In the genomic region with DNA sequence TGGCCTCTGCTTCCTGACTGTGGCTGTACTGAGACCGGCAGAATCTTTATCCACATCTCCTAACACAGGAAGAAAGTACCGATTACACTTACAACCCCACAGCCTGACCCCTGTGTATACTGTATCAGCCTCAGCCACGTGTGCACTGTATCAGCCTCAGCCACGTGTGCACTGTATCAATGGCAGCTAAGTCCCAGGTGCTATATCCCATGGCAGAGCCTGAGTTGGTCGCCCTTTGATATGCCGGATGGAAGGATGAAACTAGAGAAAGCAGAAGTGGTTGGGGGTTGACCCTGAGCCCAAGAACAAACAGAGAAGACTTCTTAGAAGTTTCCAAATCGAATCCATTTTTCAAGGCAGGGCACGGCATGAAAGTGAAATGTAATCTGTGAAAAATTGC, we compare ENCODE assay signal across 34 mouse cellular contexts. TPM values are rescaled to one million over a fixed set of nuclear protein-coding genes. Genes with fewer than 3 reads are reported as not detected.
A peak's percentile ranks its signal among the peaks of the same experiment; 100 is the strongest.
DNase-seq lines count a peak whose midpoint lies in the region; ATAC-seq and TF ChIP-seq lines count a peak whose summit lies in the region.
"Had no signal": no experiment of that assay in that cellular context is flagged by ENCODE, and none has a peak within 500 bp of the region (broad histone marks: within the 10 kb centered on the region; RNA-seq: fewer than 3 reads in every experiment).

No protein-coding gene starts in this region.

- no peak for DNase-seq in left cerebral cortex, postnatal 36 days (ENCODE audit: low spot score in 2 of 2)
- DNase-seq in heart, postnatal 10 days, result no peak
- DNase-seq: adrenal gland, adult 8-10 months; cerebellum, adult 2 months; cerebellum, postnatal 14 days; gastrocnemius, postnatal 14 days; heart, adult 18-20 months; heart, postnatal 4 days; kidney, adult 11 months; kidney, postnatal 10 days; left cerebral cortex, postnatal 4 days; liver; lung, adult 2 months; lung, postnatal 10 days; right cerebral cortex, adult 18-20 months; spleen, adult 18-20 months; thymus, postnatal 25 days had no signal

- no peaks in the 10 kb centered on the region for H3K4me1 ChIP-seq in kidney, embryonic 14.5 days (ENCODE audit: control insufficient read depth, insufficient read depth, low read length)
- 0 out of 2 replicates have a peak, but pooled peaks cover 2% of the 10 kb centered on the region for H3K4me1 ChIP-seq in kidney, embryonic 16.5 days (ENCODE audit: insufficient read depth, low read length)
- no peaks in the 10 kb centered on the region for H3K4me1 ChIP-seq in midbrain, embryonic 16.5 days (ENCODE audit: control insufficient read depth, insufficient read depth, low read length)
- H3K4me1 ChIP-seq in midbrain, embryonic 13.5 days (replicated peaks), result no peaks in the 10 kb centered on the region
- H3K4me1 ChIP-seq in intestine, postnatal 0 days (replicated peaks; ENCODE audit: control insufficient read depth, insufficient read depth, low read length), result no peaks in the 10 kb centered on the region
- H3K4me1 ChIP-seq: embryonic facial prominence, embryonic 15.5 days; forebrain, embryonic 13.5 days had no signal

- no peak overlapping the region for H3K27ac ChIP-seq in kidney, embryonic 14.5 days (ENCODE audit: low read depth, low read length)
- H3K27ac ChIP-seq in kidney, embryonic 16.5 days (ENCODE audit: low read length), result no peak overlapping the region
- H3K27ac ChIP-seq in midbrain, embryonic 16.5 days (ENCODE audit: low read length), result no peak overlapping the region
- no peak overlapping the region for H3K27ac ChIP-seq in midbrain, embryonic 13.5 days
- H3K27ac ChIP-seq in intestine, postnatal 0 days (ENCODE audit: low read depth, low read length), result no peak overlapping the region
- H3K27ac ChIP-seq: embryonic facial prominence, embryonic 15.5 days; forebrain, embryonic 13.5 days; hindbrain, embryonic 14.5 days; left cerebral cortex, adult 2 months; liver, embryonic 14.5 days; macrophage had no signal

- no peak overlapping the region for H3K9ac ChIP-seq in kidney, embryonic 14.5 days (ENCODE audit: low read depth, low read length)
- no peak overlapping the region for H3K9ac ChIP-seq in kidney, embryonic 16.5 days (replicated peaks; ENCODE audit: low read length)
- no peak overlapping the region for H3K9ac ChIP-seq in midbrain, embryonic 16.5 days (ENCODE audit: low read depth, low read length)
- H3K9ac ChIP-seq in midbrain, embryonic 13.5 days (replicated peaks), result no peak overlapping the region
- no peak overlapping the region for H3K9ac ChIP-seq in intestine, postnatal 0 days (ENCODE audit: low read depth, low read length)
- H3K9ac ChIP-seq: embryonic facial prominence, embryonic 15.5 days; forebrain, embryonic 13.5 days; hindbrain, embryonic 14.5 days; liver, embryonic 14.5 days had no signal

- no peak overlapping the region for H3K4me2 ChIP-seq in kidney, embryonic 14.5 days (replicated peaks; ENCODE audit: low read depth, low read length)
- no peak overlapping the region for H3K4me2 ChIP-seq in kidney, embryonic 16.5 days (replicated peaks; ENCODE audit: low read depth, low read length)
- no peak overlapping the region for H3K4me2 ChIP-seq in midbrain, embryonic 16.5 days (ENCODE audit: low read length)
- no peak overlapping the region for H3K4me2 ChIP-seq in midbrain, embryonic 13.5 days (replicated peaks)
- H3K4me2 ChIP-seq in intestine, postnatal 0 days (replicated peaks; ENCODE audit: low read depth), result no peak overlapping the region
- H3K4me2 ChIP-seq: embryonic facial prominence, embryonic 15.5 days; forebrain, embryonic 13.5 days; heart, embryonic 11.5 days; hindbrain, embryonic 14.5 days; midbrain, embryonic 11.5 days had no signal

- ATAC-seq in kidney, embryonic 14.5 days (ENCODE audit: low FRiP score, low TSS enrichment), result peak; percentile 71
- no peak for ATAC-seq in kidney, embryonic 16.5 days (ENCODE audit: low FRiP score, low TSS enrichment)
- 0 out of 2 replicates have a peak, but pooled peaks have one; percentile 64 for ATAC-seq in midbrain, embryonic 16.5 days
- ATAC-seq in midbrain, embryonic 13.5 days, result no peak
- ATAC-seq in megakaryocyte, adult 5-6 weeks (ENCODE audit: poor library complexity, severe bottlenecking), result 0 out of 2 replicates have a peak, but pooled peaks have one; percentile 38
- ATAC-seq in intestine, postnatal 0 days, result no peak; the same call in 1 of the 2 replicates
- ATAC-seq: forebrain, embryonic 13.5 days had no signal

- no peaks in the 10 kb centered on the region for H3K27me3 ChIP-seq in kidney, embryonic 14.5 days (ENCODE audit: control insufficient read depth, insufficient read depth, low read length)
- no peaks in the 10 kb centered on the region for H3K27me3 ChIP-seq in kidney, embryonic 16.5 days (ENCODE audit: insufficient read depth, low read length)
- no peaks in the 10 kb centered on the region for H3K27me3 ChIP-seq in midbrain, embryonic 16.5 days (ENCODE audit: control insufficient read depth, insufficient read depth, low read depth, low read length)
- H3K27me3 ChIP-seq in midbrain, embryonic 13.5 days, result no peaks in the 10 kb centered on the region
- H3K27me3 ChIP-seq in intestine, postnatal 0 days (replicated peaks; ENCODE audit: control insufficient read depth, insufficient read depth, low read length), result no peaks in the 10 kb centered on the region
- H3K27me3 ChIP-seq: embryonic facial prominence, embryonic 15.5 days; forebrain, embryonic 13.5 days had no signal

- H3K4me3 ChIP-seq in kidney, embryonic 14.5 days (ENCODE audit: low read length), result no peak overlapping the region
- no peak overlapping the region for H3K4me3 ChIP-seq in kidney, embryonic 16.5 days (ENCODE audit: low read length)
- H3K4me3 ChIP-seq in midbrain, embryonic 16.5 days (ENCODE audit: low read depth, low read length), result no peak overlapping the region
- H3K4me3 ChIP-seq in midbrain, embryonic 13.5 days (replicated peaks), result no peak overlapping the region
- no peak overlapping the region for H3K4me3 ChIP-seq in intestine, postnatal 0 days (ENCODE audit: low read depth, low read length)
- H3K4me3 ChIP-seq: embryonic facial prominence, embryonic 15.5 days; forebrain, embryonic 13.5 days; left cerebral cortex, adult 2 months had no signal

- H3K9me3 ChIP-seq in kidney, embryonic 14.5 days (ENCODE audit: control insufficient read depth, low read length), result no peaks in the 10 kb centered on the region
- H3K9me3 ChIP-seq in kidney, embryonic 16.5 days (ENCODE audit: low read length), result no peaks in the 10 kb centered on the region
- no peaks in the 10 kb centered on the region for H3K9me3 ChIP-seq in midbrain, embryonic 16.5 days (replicated peaks; ENCODE audit: control insufficient read depth, low read length, poor library complexity, severe bottlenecking)
- H3K9me3 ChIP-seq in midbrain, embryonic 13.5 days, result no peaks in the 10 kb centered on the region
- no peaks in the 10 kb centered on the region for H3K9me3 ChIP-seq in intestine, postnatal 0 days (ENCODE audit: control insufficient read depth)
- H3K9me3 ChIP-seq: embryonic facial prominence, embryonic 15.5 days; forebrain, embryonic 13.5 days had no signal

- no peaks in the 10 kb centered on the region for H3K36me3 ChIP-seq in kidney, embryonic 14.5 days (ENCODE audit: control insufficient read depth, insufficient read depth, low read length)
- peaks cover 2% of the 10 kb centered on the region for H3K36me3 ChIP-seq in kidney, embryonic 16.5 days (ENCODE audit: insufficient read depth, low read length)
- no peaks in the 10 kb centered on the region for H3K36me3 ChIP-seq in midbrain, embryonic 16.5 days (ENCODE audit: control insufficient read depth, insufficient read depth, low read length)
- no peaks in the 10 kb centered on the region for H3K36me3 ChIP-seq in midbrain, embryonic 13.5 days
- H3K36me3 ChIP-seq in intestine, postnatal 0 days (ENCODE audit: control insufficient read depth, insufficient read depth), result no peaks in the 10 kb centered on the region
- H3K36me3 ChIP-seq: embryonic facial prominence, embryonic 15.5 days; G1E had no signal

- WGBS in kidney, embryonic 14.5 days, result 32% methylated on average over 8 of the region's 8 CpGs
- WGBS in kidney, embryonic 16.5 days, result 28% methylated on average over 8 of the region's 8 CpGs
- WGBS in midbrain, embryonic 16.5 days, result 58% methylated on average over 8 of the region's 8 CpGs
- WGBS in midbrain, embryonic 13.5 days, result 71% methylated on average over 8 of the region's 8 CpGs
- WGBS in intestine, postnatal 0 days, result 49% methylated on average over 8 of the region's 8 CpGs

- intact Hi-C loops in left cerebral cortex, postnatal 36 days (cut with DNase I), result no loop called here
- intact Hi-C loops in heart, postnatal 10 days (cut with DNase I), result no loop called here

- TF ChIP-seq CTCF in intestine, postnatal 0 days (IDR thresholded peaks at IDR 0.05; ENCODE audit: low read depth), result no peak

RNA-seq across cellular contexts. Expression of a gene that starts 17.9 kb away (rescaled TPM):
- polyA plus RNA-seq in kidney, embryonic 14.5 days (2014; fragmentation: Nextera tagmentation; extraction: Ambion mirVana), result 6.6 and 11.2 TPM in 2 replicates
- polyA plus RNA-seq in kidney, embryonic 16.5 days (2015; fragmentation: Nextera tagmentation; extraction: Ambion mirVana), result 18.9 and 19.6 TPM in 2 replicates
- 2.0 and 2.3 TPM in 2 replicates for polyA plus RNA-seq in midbrain, embryonic 16.5 days (2015; fragmentation: Nextera tagmentation; extraction: Ambion mirVana)
- 0.76 and 1.3 TPM in 2 replicates for polyA plus RNA-seq in midbrain, embryonic 13.5 days (2015; fragmentation: Nextera tagmentation; extraction: Ambion mirVana)
- not detected in 2 replicates for total RNA-seq in megakaryocyte, adult 5-6 weeks (2015)
- total RNA-seq in megakaryocyte, adult 5-6 weeks (2017), result not detected in 2 replicates
- 1 to 10 TPM; 4.0 to 5.7 TPM for total RNA-seq in left cerebral cortex, postnatal 36 days (2021)
- under 1 TPM; 0.55 to 0.60 TPM for total RNA-seq in heart, postnatal 10 days (2021)
- polyA plus RNA-seq in intestine, postnatal 0 days (2015; fragmentation: Nextera tagmentation; extraction: Ambion mirVana), result 0.07 and 0.20 TPM in 2 replicates
- total RNA-seq: heart, adult 18-20 months; neutrophil, adult 5-6 weeks had no signal
- polyA plus RNA-seq: C2C12, G1E, macrophage had no signal

Comparison
In these comparisons a context has a peak if more than half of its experiments do, and no peak if none do; other contexts are left out.
1. ATAC-seq: peak in kidney, embryonic 14.5 days (single experiment), midbrain, embryonic 16.5 days (single experiment) and megakaryocyte, adult 5-6 weeks (single experiment); none in kidney, embryonic 16.5 days (single experiment), midbrain, embryonic 13.5 days (single experiment) and intestine, postnatal 0 days (single experiment).